Mouse (Mus musculus): Measurements from ENCODE around the gene Spon1. TPM values are rescaled to one million over a fixed set of nuclear protein-coding genes. Genes with fewer than 3 reads are reported as not detected.

Spon1 gene
- polyA plus RNA-seq, 1 experiment, result 1.2 TPM

DNA sequence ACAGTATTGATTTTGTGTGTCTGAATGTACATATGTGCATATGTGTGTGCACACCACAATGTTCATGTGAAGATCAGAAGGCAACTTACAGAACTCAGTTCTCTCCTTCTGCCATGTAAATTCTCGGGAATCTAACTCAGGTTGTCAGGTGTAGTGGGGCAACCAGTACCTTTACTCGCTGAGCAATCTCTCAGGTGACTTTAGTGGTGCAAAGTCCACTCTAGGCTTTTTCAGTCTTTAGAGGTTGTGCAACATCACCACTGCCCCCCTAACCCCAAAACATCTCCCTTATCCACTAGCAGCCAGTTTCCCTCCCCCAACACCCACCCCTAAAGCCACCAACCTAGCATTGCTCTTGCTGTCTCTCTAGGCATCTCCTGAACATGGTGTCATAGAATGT, 308.8 kb downstream of the Spon1 start:
- Histone ChIP-seq H3K27me3 (ENCODE audit: control insufficient read depth, insufficient read depth, low read length) (no peaks in the 10 kb centered on the region), H3K36me3 (ENCODE audit: control insufficient read depth, insufficient read depth, low read length) (no peaks in the 10 kb centered on the region), H3K4me3 (ENCODE audit: extremely low read depth, insufficient read depth, insufficient read length) (no peak overlapping the region), H3K27ac (ENCODE audit: insufficient read depth, low read length) (no peak overlapping the region), H3K4me1 (ENCODE audit: control insufficient read depth, insufficient read depth, insufficient read length) (peaks cover 16% of the 10 kb centered on the region)
- DNase-seq (ENCODE audit: low read depth in 1 of 2, low spot score in 2 of 2), result no peak
- WGBS, result 90% methylated on average over 2 of the region's 2 CpGs
- TF ChIP-seq POLR2A (IDR thresholded peaks at IDR 0.05; ENCODE audit: low read depth, low read length), result no peak
- no peak for TF ChIP-seq CTCF (IDR thresholded peaks at IDR 0.05; ENCODE audit: extremely low read depth, insufficient read depth, insufficient read length, insufficient replicate concordance)

DNA sequence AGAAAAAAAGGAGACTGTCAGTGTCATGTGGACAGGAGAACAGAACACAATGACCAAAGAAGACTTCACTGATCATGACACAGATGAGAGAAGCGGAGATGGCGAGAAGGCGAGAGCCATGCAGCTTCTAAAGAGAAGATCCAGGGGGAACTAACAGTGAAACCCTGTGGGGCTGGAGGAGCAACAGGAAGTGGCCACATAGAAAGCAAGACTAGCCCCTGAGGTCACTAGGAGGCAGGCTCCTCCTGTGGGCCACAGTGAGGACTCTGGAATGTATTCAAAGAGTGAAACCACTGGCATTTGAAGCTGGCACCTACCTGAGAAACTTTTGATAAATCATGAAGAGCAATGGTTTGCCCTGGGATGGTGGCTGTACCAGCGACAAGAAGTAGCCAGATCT, 313.5 kb downstream of the Spon1 start:
- no peak overlapping the region for H3K4me3 ChIP-seq (ENCODE audit: extremely low read depth, insufficient read depth, insufficient read length)
- no peak for TF ChIP-seq POLR2A (IDR thresholded peaks at IDR 0.05; ENCODE audit: low read depth, low read length)
- no peak for TF ChIP-seq CTCF (IDR thresholded peaks at IDR 0.05; ENCODE audit: extremely low read depth, insufficient read depth, insufficient read length, insufficient replicate concordance)
- peaks cover 25% of the 10 kb centered on the region for H3K4me1 ChIP-seq (ENCODE audit: control insufficient read depth, insufficient read depth, insufficient read length)
- H3K27ac ChIP-seq (ENCODE audit: insufficient read depth, low read length), result no peak overlapping the region
- WGBS, result 85% methylated on average over 4 of the region's 4 CpGs
- no peak for DNase-seq (ENCODE audit: low read depth in 1 of 2, low spot score in 2 of 2)
- no peaks in the 10 kb centered on the region; the same call in 1 of the 2 replicates for H3K36me3 ChIP-seq (ENCODE audit: control insufficient read depth, insufficient read depth, low read length)
- no peaks in the 10 kb centered on the region for H3K27me3 ChIP-seq (ENCODE audit: control insufficient read depth, insufficient read depth, low read length)

DNA sequence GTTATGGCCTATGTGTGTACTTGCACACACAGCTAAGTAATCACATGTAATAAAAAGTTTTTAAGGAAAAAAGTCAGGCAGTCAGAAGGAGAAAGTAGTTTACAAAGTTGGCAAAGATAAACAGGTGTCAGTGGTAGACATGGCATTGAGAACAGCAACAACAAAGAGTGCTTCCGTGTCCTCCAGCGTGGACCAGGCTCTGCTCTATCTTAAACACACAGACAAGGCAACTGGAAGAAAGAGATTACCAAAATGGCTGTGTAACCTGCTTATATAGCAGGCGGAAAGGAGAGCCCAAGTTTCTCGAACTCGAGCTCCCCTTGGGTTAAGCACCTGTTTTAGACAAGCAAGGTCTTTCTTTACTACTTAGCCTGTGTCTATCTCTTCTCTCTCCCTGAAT, 314.5 kb downstream of the Spon1 start:
- no peak for TF ChIP-seq POLR2A (IDR thresholded peaks at IDR 0.05; ENCODE audit: low read depth, low read length)
- TF ChIP-seq CTCF (IDR thresholded peaks at IDR 0.05; ENCODE audit: extremely low read depth, insufficient read depth, insufficient read length, insufficient replicate concordance), result no peak
- Histone ChIP-seq H3K27me3 (ENCODE audit: control insufficient read depth, insufficient read depth, low read length) (no peaks in the 10 kb centered on the region), H3K36me3 (ENCODE audit: control insufficient read depth, insufficient read depth, low read length) (no peaks in the 10 kb centered on the region; the same call in 1 of the 2 replicates), H3K27ac (ENCODE audit: insufficient read depth, low read length) (no peak overlapping the region), H3K4me1 (ENCODE audit: control insufficient read depth, insufficient read depth, insufficient read length) (peaks cover 29% of the 10 kb centered on the region), H3K4me3 (ENCODE audit: extremely low read depth, insufficient read depth, insufficient read length) (no peak overlapping the region)
- no peak for DNase-seq (ENCODE audit: low read depth in 1 of 2, low spot score in 2 of 2)
- 88% methylated on average over 5 of the region's 5 CpGs for WGBS

DNA sequence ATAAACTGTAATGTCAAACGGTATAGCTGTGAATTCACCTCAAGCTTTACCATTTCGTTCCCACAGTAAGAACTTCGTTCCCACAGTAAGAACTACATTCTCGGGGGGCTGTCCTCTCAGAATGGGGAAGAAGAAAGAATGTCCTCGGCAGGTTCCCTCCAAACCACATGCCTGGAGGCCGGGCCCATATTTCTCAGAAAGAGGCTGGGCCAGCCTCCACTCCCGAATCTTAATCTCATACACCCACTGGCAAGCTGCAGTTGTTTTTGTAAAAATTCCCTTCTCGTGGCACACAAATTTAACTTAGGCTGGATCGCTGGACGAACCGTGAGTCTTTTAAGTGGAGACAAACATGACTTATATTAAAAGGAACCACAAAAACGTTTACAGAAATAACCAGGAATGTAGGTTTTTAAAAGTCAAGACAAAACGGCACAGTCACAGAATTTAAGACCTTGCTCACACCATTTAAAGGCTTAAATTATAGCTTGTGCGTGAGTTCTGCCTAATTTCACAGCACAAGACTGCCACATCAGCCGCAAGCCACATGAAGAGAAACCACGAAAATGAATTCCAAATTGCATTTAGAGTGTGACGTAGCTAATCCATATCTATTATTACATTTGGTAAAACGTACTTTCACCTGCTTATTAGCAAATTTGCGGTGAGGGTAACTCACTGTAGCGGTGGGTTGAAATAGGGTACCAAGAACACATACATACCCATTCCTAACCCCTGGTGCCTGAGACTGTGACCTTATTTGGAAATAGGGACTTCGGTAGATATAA, 316.0 kb downstream of the Spon1 start:
- H3K27me3 ChIP-seq (ENCODE audit: control insufficient read depth, insufficient read depth, low read length), result no peaks in the 10 kb centered on the region
- peak overlapping the region; percentile 42 for H3K27ac ChIP-seq (ENCODE audit: insufficient read depth, low read length)
- H3K4me1 ChIP-seq (ENCODE audit: control insufficient read depth, insufficient read depth, insufficient read length), result peaks cover 40% of the 10 kb centered on the region
- WGBS, result 51% methylated on average over 21 of the region's 21 CpGs
- no peaks in the 10 kb centered on the region; the same call in 1 of the 2 replicates for H3K36me3 ChIP-seq (ENCODE audit: control insufficient read depth, insufficient read depth, low read length)
- H3K4me3 ChIP-seq (ENCODE audit: extremely low read depth, insufficient read depth, insufficient read length), result no peak overlapping the region
- no peak for DNase-seq (ENCODE audit: low read depth in 1 of 2, low spot score in 2 of 2)
- TF ChIP-seq POLR2A (IDR thresholded peaks at IDR 0.05; ENCODE audit: low read depth, low read length), result no peak
- no peak for TF ChIP-seq CTCF (IDR thresholded peaks at IDR 0.05; ENCODE audit: extremely low read depth, insufficient read depth, insufficient read length, insufficient replicate concordance)

DNA sequence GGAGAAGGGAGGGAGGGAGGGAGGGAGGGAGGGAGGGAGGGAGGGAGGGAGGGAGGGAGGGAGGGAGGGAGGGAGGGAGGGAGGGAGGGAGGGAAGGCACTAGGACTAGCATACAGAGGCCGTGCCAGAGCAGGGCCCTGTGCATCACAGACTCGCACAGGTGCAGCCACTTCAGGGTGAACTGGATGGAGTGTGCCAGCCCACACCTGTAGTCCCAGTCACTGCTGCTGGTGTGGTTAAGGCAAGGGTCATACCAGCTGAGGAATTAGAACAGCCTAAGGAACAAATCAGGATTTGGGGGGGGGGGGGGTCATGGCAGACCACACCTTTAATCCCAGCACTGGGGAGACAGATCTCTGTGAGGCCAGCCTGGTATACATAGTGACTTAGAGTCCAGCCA, 317.3 kb downstream of the Spon1 start:
- Histone ChIP-seq H3K4me3 (ENCODE audit: extremely low read depth, insufficient read depth, insufficient read length) (no peak overlapping the region), H3K36me3 (ENCODE audit: control insufficient read depth, insufficient read depth, low read length) (no peaks in the 10 kb centered on the region; the same call in 1 of the 2 replicates), H3K27me3 (ENCODE audit: control insufficient read depth, insufficient read depth, low read length) (no peaks in the 10 kb centered on the region), H3K4me1 (ENCODE audit: control insufficient read depth, insufficient read depth, insufficient read length) (peaks cover 47% of the 10 kb centered on the region), H3K27ac (ENCODE audit: insufficient read depth, low read length) (peak overlapping the region; percentile 59)
- DNase-seq (ENCODE audit: low read depth in 1 of 2, low spot score in 2 of 2), result no peak
- 63% methylated on average over 2 of the region's 2 CpGs for WGBS
- TF ChIP-seq CTCF (IDR thresholded peaks at IDR 0.05; ENCODE audit: extremely low read depth, insufficient read depth, insufficient read length, insufficient replicate concordance), result no peak

DNA sequence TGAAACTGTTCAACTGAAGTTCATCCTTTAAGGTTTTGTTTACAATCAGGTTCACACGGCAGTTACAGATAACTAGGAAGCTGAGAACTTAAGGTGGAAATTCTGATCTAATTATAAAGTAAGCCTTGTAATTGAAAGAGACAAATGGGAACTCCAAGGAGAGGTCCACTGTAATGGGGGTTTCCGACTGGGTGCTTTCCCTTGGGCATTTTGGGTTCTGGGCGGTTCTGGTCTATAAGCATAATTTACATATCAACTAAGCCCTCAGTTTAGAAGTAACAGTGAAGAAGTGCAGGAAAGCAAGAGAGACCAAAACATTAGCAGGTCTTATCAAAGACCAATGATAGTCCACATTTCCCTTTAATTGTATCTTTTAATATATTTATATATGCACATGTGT, 318.0 kb downstream of the Spon1 start:
- Histone ChIP-seq H3K27ac (ENCODE audit: insufficient read depth, low read length) (peak overlapping the region; percentile 42; the same call in 1 of the 2 replicates), H3K4me1 (ENCODE audit: control insufficient read depth, insufficient read depth, insufficient read length) (peaks cover 47% of the 10 kb centered on the region), H3K4me3 (ENCODE audit: extremely low read depth, insufficient read depth, insufficient read length) (no peak overlapping the region), H3K27me3 (ENCODE audit: control insufficient read depth, insufficient read depth, low read length) (no peaks in the 10 kb centered on the region), H3K36me3 (ENCODE audit: control insufficient read depth, insufficient read depth, low read length) (no peaks in the 10 kb centered on the region; the same call in 1 of the 2 replicates)
- TF ChIP-seq CTCF (IDR thresholded peaks at IDR 0.05; ENCODE audit: extremely low read depth, insufficient read depth, insufficient read length, insufficient replicate concordance) (no peak), POLR2A (IDR thresholded peaks at IDR 0.05; ENCODE audit: low read depth, low read length) (no peak)
- DNase-seq (ENCODE audit: low read depth in 1 of 2, low spot score in 2 of 2), result peak; percentile 64 to 70
- WGBS, result 26% methylated on average over 3 of the region's 3 CpGs
